Mouse (Mus musculus) liver, embryonic 12.5 days (tissue): ENCODE measurements at regions not wholly inside any gene's neighbourhood (a gene's known extent, or its start where the extent isn't known, plus 50 kb on each side); places are given as distances from the start of the nearest gene placed in this dataset.

ENCODE experiments used
- ATAC-seq: fragments of 200-750 bp; cut with Nextera tagmentation; 2 replicates; pipeline ENCODE4 v1.8.0; 2017; ENCODE audit warnings: moderate number of reproducible peaks, mild to moderate bottlenecking, moderate library complexity
- H3K27ac ChIP-seq: fragments of 300-500 bp; sonication (generic); 2 replicates; pipeline ENCODE4 v1.5.1; 2016; ENCODE audit warnings: mild to moderate bottlenecking
- H3K27me3 ChIP-seq: fragments of 300-500 bp; sonication (generic); replicated peaks from 2 replicates; pipeline ENCODE4 v1.6.1; 2016; ENCODE audit warnings: mild to moderate bottlenecking, moderate library complexity
- H3K36me3 ChIP-seq: fragments of 300-500 bp; sonication (generic); 2 replicates; pipeline ENCODE4 v1.6.1; 2016; ENCODE audit warnings: mild to moderate bottlenecking, moderate library complexity
- H3K4me1 ChIP-seq: fragments of 300-500 bp; sonication (generic); 2 replicates; pipeline ENCODE4 v1.6.1; 2016
- H3K4me2 ChIP-seq: fragments of 300-500 bp; sonication (generic); 2 replicates; pipeline ENCODE4 v1.6.1; 2016; ENCODE audit warnings: mild to moderate bottlenecking, moderate library complexity
- H3K4me3 ChIP-seq: fragments of 300-500 bp; sonication (generic); 2 replicates; pipeline ENCODE4 v1.5.1; 2016; ENCODE audit warnings: mild to moderate bottlenecking, moderate library complexity
- H3K9ac ChIP-seq: fragments of 300-500 bp; sonication (generic); 2 replicates; pipeline ENCODE4 v1.6.1; 2016; ENCODE audit warnings: mild to moderate bottlenecking, moderate library complexity
- H3K9me3 ChIP-seq: fragments of 300-500 bp; sonication (generic); replicated peaks from 2 replicates; pipeline ENCODE4 v1.6.1; 2016; ENCODE audit warnings: mild to moderate bottlenecking, moderate library complexity
- WGBS: fragments of 180-500 bp; shearing (Covaris S2); methylation state at CpG from one replicate; pipeline ENCODE4 v1.1.7; 2016; ENCODE audit not compliant: insufficient replicate concordance; 5-methylcytosine and 5-hydroxymethylcytosine counted together

DNA sequence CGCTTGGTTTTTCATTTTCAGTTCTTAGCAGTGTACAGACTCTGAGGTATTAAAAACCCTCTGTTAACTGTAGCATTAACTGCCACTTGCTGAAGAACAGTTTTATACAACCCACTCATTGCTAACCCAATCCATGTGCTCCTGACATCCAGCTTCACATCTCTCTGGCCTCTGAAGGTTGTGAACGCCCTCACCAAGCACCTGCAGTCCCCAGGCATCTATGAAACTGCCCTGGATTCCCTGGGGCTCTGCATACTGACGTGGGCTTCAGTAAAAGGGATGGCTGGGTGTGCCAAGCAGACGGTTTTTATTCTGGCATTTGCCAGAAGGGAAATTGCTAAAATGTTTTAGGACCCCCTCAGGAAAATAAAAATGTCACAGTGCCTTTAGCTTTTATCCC, 2232.2 kb upstream of the Gm7489 start:
- H3K36me3 ChIP-seq: no peaks in the 10 kb centered on the region
- WGBS: 45% methylated on average over 4 of the region's 4 CpGs

DNA sequence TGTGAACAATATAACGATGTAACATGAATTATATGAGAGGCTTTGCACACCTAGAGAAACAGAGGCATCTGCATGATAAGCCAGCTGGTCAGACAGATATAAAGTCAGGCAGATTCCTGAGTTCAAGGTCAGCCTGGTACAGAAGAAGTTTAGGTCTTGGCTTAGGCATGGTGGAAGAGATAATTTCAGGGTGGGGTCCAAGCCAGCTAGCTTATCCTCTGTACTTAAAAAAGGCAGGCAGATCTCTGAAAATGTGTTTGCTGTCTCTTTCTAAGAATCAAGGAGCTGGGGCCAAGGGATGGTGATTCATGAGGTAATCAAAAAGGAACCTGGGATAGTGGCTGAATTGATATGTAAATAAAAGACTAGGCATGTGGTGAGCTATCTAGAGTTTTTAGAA, 2227.1 kb upstream of the Gm7489 start:
- Histone ChIP-seq H3K27me3 (no peaks in the 10 kb centered on the region), H3K4me2 (no peak overlapping the region), H3K9ac (no peak overlapping the region), H3K27ac (no peak overlapping the region), H3K9me3 (no peaks in the 10 kb centered on the region), H3K4me3 (no peak overlapping the region), H3K4me1 (no peaks in the 10 kb centered on the region), H3K36me3 (no peaks in the 10 kb centered on the region)
- peak; percentile 76 for ATAC-seq
- WGBS: 64% methylated on average over 1 of the region's 1 CpGs

More for the DNA sequence above, 2232.2 kb upstream of the Gm7489 start:
- H3K27me3 ChIP-seq: no peaks in the 10 kb centered on the region
- H3K4me2 ChIP-seq: no peak overlapping the region
- no peaks in the 10 kb centered on the region for H3K4me1 ChIP-seq
- H3K9ac ChIP-seq: no peak overlapping the region
- H3K4me3 ChIP-seq: no peak overlapping the region
- ATAC-seq: no peak
- no peaks in the 10 kb centered on the region for H3K9me3 ChIP-seq
- no peak overlapping the region for H3K27ac ChIP-seq

- Histone ChIP-seq H3K9me3 (no peaks in the 10 kb centered on the region), H3K27me3 (no peaks in the 10 kb centered on the region), H3K4me1 (peaks cover 3% of the 10 kb centered on the region; the same call in 1 of the 2 replicates), H3K9ac (no peak overlapping the region), H3K27ac (no peak overlapping the region), H3K4me2 (no peak overlapping the region), H3K36me3 (no peaks in the 10 kb centered on the region), H3K4me3 (no peak overlapping the region)
- ATAC-seq: no peak
- 68% methylated on average over 3 of the region's 3 CpGs for whole genome bisulfite sequencing
Observed at GRCm38 (mm10) chr15:51668340-51668739, 2216.4 kb upstream of the Gm7489 start.

GRCm38 (mm10) chr15:51671667-51672372, 2212.9 kb upstream of the Gm7489 start:
- ATAC-seq: no peak
- Histone ChIP-seq H3K9me3 (no peaks in the 10 kb centered on the region), H3K4me1 (peaks cover 9% of the 10 kb centered on the region), H3K4me3 (no peak overlapping the region), H3K36me3 (no peaks in the 10 kb centered on the region), H3K9ac (no peak overlapping the region), H3K27me3 (no peaks in the 10 kb centered on the region), H3K27ac (no peak overlapping the region), H3K4me2 (0 out of 2 replicates have a peak overlapping the region, but pooled peaks have one; percentile 1)
- WGBS: 70% methylated on average over 18 of the region's 18 CpGs

GRCm38 (mm10) chr15:51673483-51673882, 2211.2 kb upstream of the Gm7489 start:
- Histone ChIP-seq H3K4me2 (no peak overlapping the region), H3K9ac (no peak overlapping the region), H3K4me1 (peaks cover 9% of the 10 kb centered on the region), H3K27ac (no peak overlapping the region), H3K36me3 (no peaks in the 10 kb centered on the region), H3K4me3 (no peak overlapping the region), H3K9me3 (no peaks in the 10 kb centered on the region), H3K27me3 (no peaks in the 10 kb centered on the region)
- ATAC-seq: peak; percentile 66
- WGBS: 35% methylated on average over 1 of the region's 1 CpGs

GRCm38 (mm10) chr15:51675291-51675690, 2209.4 kb upstream of the Gm7489 start:
- Histone ChIP-seq H3K4me1 (peaks cover 9% of the 10 kb centered on the region), H3K36me3 (no peaks in the 10 kb centered on the region), H3K9ac (no peak overlapping the region), H3K27me3 (no peaks in the 10 kb centered on the region), H3K9me3 (no peaks in the 10 kb centered on the region), H3K27ac (no peak overlapping the region), H3K4me2 (no peak overlapping the region), H3K4me3 (no peak overlapping the region)
- ATAC-seq: no peak
- 52% methylated on average over 4 of the region's 4 CpGs for WGBS

DNA sequence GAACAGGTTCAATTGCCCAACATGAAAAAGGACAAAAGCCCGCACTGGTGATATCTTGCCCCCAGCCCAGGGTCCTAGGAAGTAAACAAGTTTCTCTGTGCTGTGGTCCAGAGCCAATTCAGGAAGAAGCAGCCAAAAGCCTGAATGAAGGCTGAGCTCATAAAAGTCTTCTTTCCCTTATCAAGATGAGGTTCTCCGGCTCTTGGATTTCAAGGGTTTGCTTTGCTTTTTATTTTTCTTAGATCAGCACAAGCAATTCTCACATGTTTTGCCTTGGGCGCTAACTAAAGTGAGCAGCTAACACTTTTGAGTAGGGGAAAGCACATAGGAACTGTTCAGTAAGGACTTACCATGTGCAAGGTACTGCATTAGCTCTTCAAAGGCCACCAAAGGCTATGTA, 2208.0 kb upstream of the Gm7489 start:
- H3K4me1 ChIP-seq: peaks cover 9% of the 10 kb centered on the region
- no peaks in the 10 kb centered on the region for H3K36me3 ChIP-seq
- no peaks in the 10 kb centered on the region for H3K27me3 ChIP-seq
- no peak overlapping the region for H3K9ac ChIP-seq
- H3K4me3 ChIP-seq: no peak overlapping the region
- no peaks in the 10 kb centered on the region for H3K9me3 ChIP-seq
- H3K27ac ChIP-seq: no peak overlapping the region
- no peak overlapping the region for H3K4me2 ChIP-seq
- ATAC-seq: no peak
- 67% methylated on average over 3 of the region's 3 CpGs for WGBS

DNA sequence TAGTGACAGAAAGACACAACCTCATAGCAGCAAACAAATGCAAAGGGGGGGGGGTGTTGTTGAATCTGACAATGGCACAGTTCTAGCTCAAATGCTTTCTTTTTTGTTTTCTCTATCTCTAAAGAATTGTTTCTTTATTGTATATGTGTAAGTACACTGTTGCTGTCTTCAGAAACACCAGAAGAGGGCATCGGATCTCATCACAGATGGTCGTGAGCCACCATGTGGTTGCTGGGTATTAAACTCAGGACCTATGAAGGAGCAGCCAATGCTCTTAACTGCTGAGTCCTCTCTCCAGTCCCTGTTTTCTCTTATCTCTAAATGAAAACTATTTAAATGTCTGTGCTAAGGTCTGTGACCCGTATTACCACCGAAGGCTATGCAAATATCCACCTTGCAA, 2207.4 kb upstream of the Gm7489 start:
- H3K27me3 ChIP-seq: no peaks in the 10 kb centered on the region
- H3K9me3 ChIP-seq: no peaks in the 10 kb centered on the region
- no peak overlapping the region for H3K9ac ChIP-seq
- H3K27ac ChIP-seq: no peak overlapping the region
- peaks cover 9% of the 10 kb centered on the region for H3K4me1 ChIP-seq
- no peaks in the 10 kb centered on the region for H3K36me3 ChIP-seq
- H3K4me2 ChIP-seq: no peak overlapping the region
- no peak for ATAC-seq
- H3K4me3 ChIP-seq: no peak overlapping the region
- WGBS: 61% methylated on average over 4 of the region's 4 CpGs

DNA sequence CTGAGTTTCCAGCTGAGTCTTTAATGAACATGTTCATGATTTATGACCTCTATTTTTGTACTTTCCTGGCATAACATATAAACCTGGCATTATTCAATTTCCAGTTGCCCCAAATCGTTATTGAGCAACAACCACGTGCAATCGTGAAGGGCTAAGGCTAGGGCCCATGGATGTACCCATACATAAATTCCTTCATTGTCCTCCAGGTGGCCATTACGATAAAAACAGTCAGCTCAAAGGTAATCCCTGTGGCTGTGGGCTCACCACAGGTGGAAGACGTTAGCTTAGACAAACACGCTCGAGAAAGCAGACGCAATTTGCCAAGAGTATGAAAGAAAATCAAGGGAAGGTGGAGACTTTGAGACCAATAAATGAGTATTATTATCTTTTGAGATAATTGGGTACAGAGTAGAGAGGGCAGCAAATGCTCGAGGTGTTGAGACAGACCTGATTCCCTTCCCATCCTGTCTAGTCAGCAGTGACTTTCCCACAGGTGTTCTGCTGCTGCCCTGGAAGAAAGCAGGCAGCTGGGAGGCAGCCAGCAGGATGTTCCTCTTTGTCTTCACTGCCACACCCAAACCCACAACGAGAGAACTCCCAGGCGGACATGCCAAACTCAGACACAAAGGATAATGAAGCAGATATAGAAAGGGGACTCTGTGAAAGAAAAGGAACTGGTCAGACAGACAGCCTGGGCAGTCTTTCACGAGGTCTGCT, 2205.4 kb upstream of the Gm7489 start:
- H3K4me3 ChIP-seq: no peak overlapping the region
- H3K36me3 ChIP-seq: no peaks in the 10 kb centered on the region
- H3K4me2 ChIP-seq: no peak overlapping the region
- WGBS: 48% methylated on average over 12 of the region's 12 CpGs
- H3K27ac ChIP-seq: no peak overlapping the region
- no peaks in the 10 kb centered on the region for H3K9me3 ChIP-seq
- no peak for ATAC-seq
- no peaks in the 10 kb centered on the region for H3K27me3 ChIP-seq
- no peak overlapping the region for H3K9ac ChIP-seq
- H3K4me1 ChIP-seq: no peaks in the 10 kb centered on the region

DNA sequence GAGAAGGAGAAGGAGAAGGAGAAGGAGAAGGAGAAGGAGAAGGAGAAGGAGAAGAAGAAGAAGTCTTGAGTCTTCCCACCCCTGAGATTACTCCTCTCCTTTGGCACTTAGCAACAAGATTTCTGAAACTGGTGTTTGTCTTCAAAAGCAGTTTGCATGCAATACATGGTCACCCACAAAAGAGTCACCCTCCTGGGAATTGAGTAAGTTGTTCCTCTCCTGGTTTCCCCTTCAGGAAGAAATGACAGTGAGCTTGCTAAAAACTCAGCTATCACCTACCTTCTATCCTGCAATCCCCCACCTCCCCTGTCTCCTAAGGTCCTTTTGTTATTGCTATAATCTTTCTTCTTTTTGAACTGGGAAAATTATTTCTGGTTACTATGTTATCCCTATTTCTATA, 2204.2 kb upstream of the Gm7489 start:
- H3K9ac ChIP-seq: no peak overlapping the region
- no peaks in the 10 kb centered on the region for H3K9me3 ChIP-seq
- H3K27ac ChIP-seq: no peak overlapping the region
- no peak overlapping the region for H3K4me2 ChIP-seq
- no peaks in the 10 kb centered on the region for H3K36me3 ChIP-seq
- no peak overlapping the region for H3K4me3 ChIP-seq
- no peaks in the 10 kb centered on the region for H3K27me3 ChIP-seq
- no peaks in the 10 kb centered on the region for H3K4me1 ChIP-seq
- ATAC-seq: no peak

DNA sequence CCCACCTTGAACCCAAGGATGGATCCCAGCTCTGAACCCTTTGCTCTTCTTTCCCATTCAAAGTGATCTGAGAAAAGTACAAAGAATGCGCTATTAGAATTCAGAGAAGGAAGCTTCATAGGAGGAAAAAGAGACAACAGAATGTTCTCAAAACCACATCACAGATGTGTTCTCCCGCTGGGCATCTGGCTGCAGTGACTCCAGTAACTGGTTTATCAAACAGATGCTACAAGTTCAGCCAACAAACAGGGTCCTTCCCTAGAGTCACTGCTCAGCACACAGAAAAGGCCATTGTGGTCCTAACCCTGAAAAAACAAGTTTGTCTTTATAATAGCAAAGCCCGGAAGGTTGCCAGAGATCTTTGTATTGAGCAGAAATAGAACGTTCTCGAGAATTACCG, 2203.5 kb upstream of the Gm7489 start:
- H3K36me3 ChIP-seq: no peaks in the 10 kb centered on the region
- 72% methylated on average over 6 of the region's 6 CpGs for WGBS

DNA sequence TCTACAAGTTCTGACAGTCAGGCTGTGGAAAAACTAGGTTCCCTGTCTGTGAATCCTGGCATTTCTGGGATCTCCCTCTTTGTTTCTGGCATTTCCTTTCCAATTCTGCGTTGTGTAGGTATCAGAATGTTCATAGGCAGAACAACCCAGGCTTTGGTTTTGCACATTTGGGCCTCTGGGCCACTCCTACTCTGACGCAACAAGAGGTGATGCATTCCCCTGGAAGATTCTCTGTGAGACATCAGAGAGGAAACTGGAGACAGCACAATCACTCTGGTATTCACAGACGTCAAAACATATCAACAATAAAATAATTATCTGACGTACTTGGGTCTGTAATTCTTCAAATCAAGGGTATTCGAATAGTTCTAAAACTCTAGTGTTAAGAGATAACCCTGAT, 2202.4 kb upstream of the Gm7489 start:
- H3K27me3 ChIP-seq: no peaks in the 10 kb centered on the region
- no peaks in the 10 kb centered on the region for H3K36me3 ChIP-seq
- WGBS: 43% methylated on average over 5 of the region's 5 CpGs
- H3K27ac ChIP-seq: no peak overlapping the region
- no peak overlapping the region for H3K4me3 ChIP-seq
- H3K9me3 ChIP-seq: no peaks in the 10 kb centered on the region
- no peak overlapping the region for H3K9ac ChIP-seq
- H3K4me1 ChIP-seq: no peaks in the 10 kb centered on the region
- no peak overlapping the region for H3K4me2 ChIP-seq
- no peak for ATAC-seq

More for the DNA sequence above, 2203.5 kb upstream of the Gm7489 start:
- Histone ChIP-seq H3K27ac (no peak overlapping the region), H3K9ac (no peak overlapping the region), H3K9me3 (no peaks in the 10 kb centered on the region), H3K27me3 (no peaks in the 10 kb centered on the region), H3K4me2 (no peak overlapping the region), H3K4me3 (no peak overlapping the region), H3K4me1 (no peaks in the 10 kb centered on the region)
- no peak for ATAC-seq
